Mouse (Mus musculus) cortical plate, adult 2 months (tissue): ENCODE data around the gene Mgll.

Experiments
- CTCF ChIP-seq: fragments of 200-500 bp; IDR thresholded peaks from 2 replicates; pipeline ENCODE4 v1.5.1; 2011; ENCODE audit warnings: mild to moderate bottlenecking, control low read depth, low read length; ENCODE audit not compliant: insufficient read depth; ENCODE audit errors: extremely low read depth
- POLR2A ChIP-seq: fragments of 200-500 bp; IDR thresholded peaks from 2 replicates; pipeline ENCODE4 v1.6.1; 2011; ENCODE audit warnings: mild to moderate bottlenecking, low read length, control low read depth; ENCODE audit not compliant: insufficient read depth; ENCODE audit errors: extremely low read depth

DNA sequence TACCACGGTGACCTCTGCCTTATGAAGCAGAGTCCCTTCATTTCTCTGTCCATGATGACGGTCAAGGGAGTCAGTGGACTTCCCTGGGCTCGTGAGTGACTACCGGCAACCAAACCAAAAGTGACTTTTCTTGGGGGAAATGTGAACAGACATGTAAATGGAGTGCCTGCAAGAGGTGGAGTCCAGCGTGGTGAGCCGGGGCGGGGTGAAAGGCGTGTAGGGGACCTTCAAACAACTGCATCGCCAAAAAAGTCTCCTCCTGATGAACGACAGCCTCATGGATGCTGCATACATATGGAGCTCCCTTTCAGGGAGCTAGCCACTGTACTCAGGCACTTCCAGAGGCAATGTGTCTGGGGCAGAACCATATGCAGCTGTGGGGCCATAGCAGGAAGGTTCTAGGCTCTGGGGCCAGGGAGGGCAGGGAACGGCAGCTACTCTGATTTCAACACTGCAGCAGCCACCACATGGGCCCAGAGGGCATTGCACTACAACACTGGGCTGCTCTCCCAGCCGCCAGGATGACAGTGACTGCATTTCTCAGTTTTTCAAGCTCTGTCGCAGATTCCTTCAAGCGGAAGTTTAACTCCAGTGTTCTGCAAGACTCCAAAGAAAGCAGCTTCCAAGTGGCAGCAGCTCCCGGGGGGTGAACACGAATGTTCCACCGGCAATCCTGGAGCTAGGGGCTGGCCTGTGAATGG lies 36.9 kb downstream of the Mgll start:
- TF ChIP-seq CTCF, result 0 out of 2 replicates have a peak, but pooled peaks have one; percentile 1
- no peak for TF ChIP-seq POLR2A
